Mouse (Mus musculus) limb, embryonic 11.5 days (tissue): ENCODE results near the gene Grrp1. TPM values are rescaled to one million over a fixed set of nuclear protein-coding genes. Genes with fewer than 3 reads are reported as not detected.

Experiments used
- ATAC-seq: fragments of 200-750 bp; cut with Nextera tagmentation; 2 replicates; pipeline ENCODE4 v1.8.0; 2017; ENCODE audit warnings: low read depth; ENCODE audit not compliant: insufficient number of reproducible peaks, low FRiP score, low TSS enrichment
- DNase-seq: peaks from one replicate; pipeline ENCODE4 v3.0.0-alpha.2; 2015; ENCODE audit warnings: low spot score
- H3K27ac ChIP-seq: fragments of 300-500 bp; sonication (generic); replicated peaks from 2 replicates; pipeline ENCODE4 v1.5.1; 2014; ENCODE audit warnings: low read depth, mild to moderate bottlenecking, low read length
- H3K27me3 ChIP-seq: fragments of 300-500 bp; sonication (generic); 2 replicates; pipeline ENCODE4 v1.6.1; 2014; ENCODE audit warnings: mild to moderate bottlenecking, low read length, mixed read lengths; ENCODE audit not compliant: control insufficient read depth, insufficient read depth
- H3K36me3 ChIP-seq: fragments of 300-500 bp; sonication (generic); 2 replicates; pipeline ENCODE4 v1.6.1; 2014; ENCODE audit warnings: mild to moderate bottlenecking, low read length, moderate library complexity, mixed read lengths; ENCODE audit not compliant: control insufficient read depth, insufficient read depth
- H3K4me1 ChIP-seq: fragments of 300-500 bp; sonication (generic); 2 replicates; pipeline ENCODE4 v1.6.1; 2014; ENCODE audit warnings: low read length, mixed read lengths; ENCODE audit not compliant: control insufficient read depth, insufficient read depth
- H3K4me2 ChIP-seq: fragments of 300-500 bp; sonication (generic); 2 replicates; pipeline ENCODE4 v1.6.1; 2014; ENCODE audit warnings: low read depth, mild to moderate bottlenecking, moderate library complexity; ENCODE audit not compliant: severe bottlenecking
- H3K4me3 ChIP-seq: fragments of 300-500 bp; sonication (generic); 2 replicates; pipeline ENCODE4 v1.5.1; 2014; ENCODE audit warnings: low read depth, low read length
- H3K9ac ChIP-seq: fragments of 300-500 bp; sonication (generic); 2 replicates; pipeline ENCODE4 v1.6.1; 2014; ENCODE audit warnings: mild to moderate bottlenecking, low read length
- H3K9me3 ChIP-seq: fragments of 300-500 bp; sonication (generic); 2 replicates; pipeline ENCODE4 v1.6.1; 2016; ENCODE audit warnings: low read length; ENCODE audit not compliant: control insufficient read depth
- WGBS: fragments of 180-500 bp; shearing (Covaris S2); extraction: QIAGEN DNeasy Blood & Tissue Kit; methylation state at CpG from one replicate; pipeline ENCODE4 v1.1.7; 2014; 5-methylcytosine and 5-hydroxymethylcytosine counted together
- polyA plus RNA-seq: library from polyadenylated mRNA; unstranded; fragments of >200 nt; fragmentation: Nextera tagmentation; extraction: Ambion mirVana; gene quantifications from 2 replicates; pipeline ENCODE4 v1.2.1, GENCODE M21; 2014

The Grrp1 gene
- polyA plus RNA-seq, 1 experiment from 2014 or later: 5.5 TPM

GRCm38 (mm10) chr4:134251241-134252130, 2.4 kb downstream of the Grrp1 start:
- under 1% methylated on average over 91 of the region's 91 CpGs for WGBS
- Histone ChIP-seq H3K4me1 (peaks cover 35% of the 10 kb centered on the region), H3K4me2 (peak overlapping the region; percentile 93), H3K36me3 (no peaks in the 10 kb centered on the region), H3K4me3 (peak overlapping the region; percentile 50), H3K9me3 (no peaks in the 10 kb centered on the region), H3K9ac (peak overlapping the region; percentile 70), H3K27ac (0 out of 2 replicates have a peak overlapping the region, but pooled peaks have one; percentile 21), H3K27me3 (peaks cover 52% of the 10 kb centered on the region)
- DNase-seq (peak; percentile 77), ATAC-seq (peak; percentile 23; the same call in 1 of the 2 replicates)

- Histone ChIP-seq H3K9me3 (no peaks in the 10 kb centered on the region), H3K27ac (no peak overlapping the region), H3K36me3 (no peaks in the 10 kb centered on the region), H3K4me1 (peaks cover 29% of the 10 kb centered on the region), H3K4me2 (peak overlapping the region; percentile 93), H3K4me3 (peak overlapping the region; percentile 50), H3K27me3 (peaks cover 52% of the 10 kb centered on the region), H3K9ac (peak overlapping the region; percentile 70; the same call in 1 of the 2 replicates)
- DNase-seq (no peak), ATAC-seq (no peak)
- 18% methylated on average over 10 of the region's 10 CpGs for WGBS
These were observed 3.0 kb downstream of the Grrp1 start for GRCm38 (mm10) chr4:134250930-134251240.

GRCm38 (mm10) chr4:134250116-134250929, 3.6 kb downstream of the Grrp1 start:
- peaks cover 28% of the 10 kb centered on the region for H3K4me1 ChIP-seq

GRCm38 (mm10) chr4:134249651-134250050, 4.3 kb downstream of the Grrp1 start:
- 0 out of 2 replicates have a peak overlapping the region, but pooled peaks have one; percentile 34 for H3K9ac ChIP-seq
- DNase-seq (peak; percentile 90), ATAC-seq (0 out of 2 replicates have a peak, but pooled peaks have one; percentile 45)
- H3K27me3 ChIP-seq: peaks cover 50% of the 10 kb centered on the region
- H3K4me2 ChIP-seq: peak overlapping the region; percentile 93
- WGBS: 1% methylated on average over 30 of the region's 30 CpGs
- H3K4me3 ChIP-seq: peak overlapping the region; percentile 22
- peaks cover 30% of the 10 kb centered on the region for H3K4me1 ChIP-seq
- H3K9me3 ChIP-seq: no peaks in the 10 kb centered on the region
- H3K27ac ChIP-seq: no peak overlapping the region
- H3K36me3 ChIP-seq: no peaks in the 10 kb centered on the region

More at GRCm38 (mm10) chr4:134250116-134250929, 3.6 kb downstream of the Grrp1 start:
- Histone ChIP-seq H3K9ac (0 out of 2 replicates have a peak overlapping the region, but pooled peaks have one; percentile 34), H3K4me2 (peak overlapping the region; percentile 93), H3K27ac (no peak overlapping the region), H3K36me3 (no peaks in the 10 kb centered on the region), H3K4me3 (peak overlapping the region; percentile 50), H3K9me3 (no peaks in the 10 kb centered on the region), H3K27me3 (peaks cover 52% of the 10 kb centered on the region)
- ATAC-seq (no peak), DNase-seq (peak; percentile 58)
- WGBS: 7% methylated on average over 27 of the region's 27 CpGs

GRCm38 (mm10) chr4:134246719-134247258, 7.1 kb downstream of the Grrp1 start, which contains the start of gene Gm30191:
Gene Gm30191 (plus strand): TSS chr4:134246935.
- 77% methylated on average over 7 of the region's 7 CpGs for WGBS
- ATAC-seq: no peak
- H3K4me3 ChIP-seq: 0 out of 2 replicates have a peak within 1 kb of the TSS, but pooled peaks have one; percentile 70

GRCm38 (mm10) chr4:134246256-134246655, 7.7 kb downstream of the Grrp1 start:
- Histone ChIP-seq H3K27me3 (peaks cover 26% of the 10 kb centered on the region), H3K9me3 (no peaks in the 10 kb centered on the region), H3K4me2 (no peak overlapping the region), H3K4me3 (no peak overlapping the region), H3K9ac (no peak overlapping the region), H3K4me1 (peaks cover 11% of the 10 kb centered on the region; the same call in 1 of the 2 replicates), H3K36me3 (no peaks in the 10 kb centered on the region), H3K27ac (no peak overlapping the region)
- 41% methylated on average over 4 of the region's 4 CpGs for WGBS
- DNase-seq (no peak), ATAC-seq (no peak)

More at GRCm38 (mm10) chr4:134246719-134247258, 7.1 kb downstream of the Grrp1 start, which contains the start of gene Gm30191:
- H3K9ac ChIP-seq: no peak within 1 kb of the TSS
- peaks cover 15% of the 10 kb centered on the region for H3K4me1 ChIP-seq
- H3K9me3 ChIP-seq: no peaks in the 10 kb centered on the region
- H3K36me3 ChIP-seq: no peaks in the 10 kb centered on the region
- no peak within 1 kb of the TSS for H3K27ac ChIP-seq
- no peak for DNase-seq
- H3K27me3 ChIP-seq: peaks cover 32% of the 10 kb centered on the region
- H3K4me2 ChIP-seq: peak within 1 kb of the TSS; percentile 77

- WGBS: under 1% methylated on average over 60 of the region's 60 CpGs
- Histone ChIP-seq H3K4me1 (peaks cover 6% of the 10 kb centered on the region; the same call in 1 of the 2 replicates), H3K4me2 (peak within 1 kb of the TSS; percentile 77), H3K9ac (peak within 1 kb of the TSS; percentile 67), H3K4me3 (peak within 1 kb of the TSS; percentile 70), H3K36me3 (no peaks in the 10 kb centered on the region), H3K9me3 (no peaks in the 10 kb centered on the region), H3K27me3 (peaks cover 18% of the 10 kb centered on the region), H3K27ac (no peak within 1 kb of the TSS)
- DNase-seq (peak; percentile 99), ATAC-seq (peak; percentile 73)
These were observed 8.6 kb downstream of the Grrp1 start, which contains the start of gene Zfp593 for GRCm38 (mm10) chr4:134245148-134245843. Gene Zfp593 (minus strand): TSS chr4:134245592.
